Mouse (Mus musculus) thymus, postnatal 10 days (tissue): ENCODE data around the gene Fam83g.

Experiments used
- DNase-seq, 2 experiments: peaks; one replicate each; pipeline ENCODE4 v3.0.0; 2021; ENCODE audit warnings: low spot score in 2 of 2

Gene Fam83g

DNA sequence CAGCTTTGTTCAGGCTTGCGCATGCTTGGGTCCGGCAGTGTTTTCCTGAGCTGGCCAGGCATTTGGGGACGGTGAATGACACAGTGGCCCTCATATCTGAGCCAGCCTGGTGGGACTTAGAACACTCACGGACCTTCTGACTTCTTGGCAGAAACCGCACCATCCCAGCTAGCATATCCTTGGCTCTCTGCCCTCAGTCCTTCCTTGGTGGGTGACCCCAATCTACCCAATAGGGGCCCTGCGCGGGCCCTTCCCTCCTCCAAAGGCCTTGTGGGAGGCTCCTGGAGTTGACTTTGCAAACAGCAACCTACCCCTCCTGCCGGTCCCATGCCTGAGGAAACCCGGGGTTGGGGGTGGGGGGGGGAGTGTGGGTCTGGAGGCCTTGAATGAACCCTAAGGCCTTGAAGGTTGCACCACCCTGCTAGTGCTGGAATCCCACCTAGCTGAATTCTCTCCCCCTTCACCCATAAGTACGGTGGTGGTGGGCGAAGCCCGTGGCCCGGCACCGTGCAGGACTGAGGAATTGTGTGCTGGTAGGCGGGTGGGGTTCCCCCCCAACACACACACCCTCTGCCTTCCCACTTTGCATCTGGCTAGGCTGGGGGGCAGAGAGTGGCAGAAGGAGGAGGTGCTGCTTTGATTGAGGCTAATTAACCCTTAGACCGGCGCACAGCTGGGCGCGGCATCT, 9.6 kb upstream of the Fam83g start:
- DNase-seq, result no peak

DNA sequence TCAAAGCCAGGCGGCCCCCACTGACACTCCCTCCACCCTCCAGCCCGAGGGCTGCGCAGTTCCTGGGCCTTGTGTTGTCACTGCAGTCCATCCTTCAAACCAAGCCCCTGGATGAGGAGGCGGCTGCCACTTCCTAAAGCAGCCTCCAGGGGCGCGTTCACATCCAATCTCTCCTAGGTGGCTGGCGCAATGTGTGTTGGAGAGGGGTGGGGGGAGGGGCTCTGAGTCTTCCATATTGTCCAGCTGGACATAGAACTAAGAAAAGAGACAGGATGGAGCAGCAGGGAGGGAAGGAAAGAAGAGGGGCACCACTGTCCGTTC, 9.1 kb upstream of the Fam83g start:
- DNase-seq, result no peak

- no peak for DNase-seq
Measured at GRCm38 (mm10) chr11:61675332-61675731, 8.6 kb upstream of the Fam83g start.

DNA sequence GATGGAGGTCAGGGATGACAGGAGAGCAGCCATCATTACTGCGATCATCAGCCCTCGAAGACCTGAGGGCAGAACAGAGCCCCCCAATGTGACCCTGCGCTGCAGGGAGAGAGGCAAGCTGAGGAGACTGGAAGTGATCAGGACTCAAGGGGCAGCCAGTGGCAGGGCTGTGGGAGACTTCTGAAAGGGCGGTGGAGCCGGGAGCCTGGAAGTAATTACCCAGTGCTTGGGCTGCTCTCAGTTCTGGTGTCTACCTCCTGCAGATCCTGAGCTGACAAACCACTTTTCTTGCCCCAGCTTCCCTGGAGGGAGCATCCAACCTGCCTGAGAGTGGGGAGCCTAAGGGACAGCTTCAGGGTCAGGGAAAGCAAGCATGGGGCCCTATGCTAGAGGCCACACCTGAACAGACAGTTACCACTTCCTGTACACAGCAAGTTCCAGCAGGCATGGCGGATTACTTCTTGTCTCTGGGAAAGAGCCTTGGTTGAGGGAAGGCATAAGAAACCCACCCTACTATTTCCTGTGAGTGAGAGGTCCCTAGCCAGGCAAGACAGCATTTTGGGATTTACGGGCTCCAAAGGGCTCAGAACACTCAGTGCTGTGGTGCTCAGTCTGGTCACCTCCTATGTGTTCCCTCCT, 7.6 kb upstream of the Fam83g start:
- no peak for DNase-seq

DNA sequence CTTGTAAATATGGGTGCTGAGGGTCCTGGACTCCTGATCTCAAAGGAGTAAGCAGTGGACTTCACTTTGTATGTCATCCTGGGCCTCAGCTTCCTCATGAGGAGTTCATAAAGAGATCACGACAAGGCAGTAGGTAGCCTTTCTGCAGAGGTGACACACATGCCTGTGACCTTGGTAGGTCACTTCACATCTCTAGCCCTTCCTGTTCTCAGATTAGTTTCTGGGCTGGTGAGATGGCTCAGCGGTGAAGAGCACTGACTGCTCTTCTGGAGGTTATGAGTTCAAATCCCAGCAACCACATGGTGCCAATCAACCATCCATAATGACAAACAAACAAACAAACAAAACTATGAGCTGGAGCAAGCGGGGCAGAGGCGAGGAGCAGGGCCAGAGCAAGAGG, 6.2 kb upstream of the Fam83g start:
- no peak for DNase-seq

DNA sequence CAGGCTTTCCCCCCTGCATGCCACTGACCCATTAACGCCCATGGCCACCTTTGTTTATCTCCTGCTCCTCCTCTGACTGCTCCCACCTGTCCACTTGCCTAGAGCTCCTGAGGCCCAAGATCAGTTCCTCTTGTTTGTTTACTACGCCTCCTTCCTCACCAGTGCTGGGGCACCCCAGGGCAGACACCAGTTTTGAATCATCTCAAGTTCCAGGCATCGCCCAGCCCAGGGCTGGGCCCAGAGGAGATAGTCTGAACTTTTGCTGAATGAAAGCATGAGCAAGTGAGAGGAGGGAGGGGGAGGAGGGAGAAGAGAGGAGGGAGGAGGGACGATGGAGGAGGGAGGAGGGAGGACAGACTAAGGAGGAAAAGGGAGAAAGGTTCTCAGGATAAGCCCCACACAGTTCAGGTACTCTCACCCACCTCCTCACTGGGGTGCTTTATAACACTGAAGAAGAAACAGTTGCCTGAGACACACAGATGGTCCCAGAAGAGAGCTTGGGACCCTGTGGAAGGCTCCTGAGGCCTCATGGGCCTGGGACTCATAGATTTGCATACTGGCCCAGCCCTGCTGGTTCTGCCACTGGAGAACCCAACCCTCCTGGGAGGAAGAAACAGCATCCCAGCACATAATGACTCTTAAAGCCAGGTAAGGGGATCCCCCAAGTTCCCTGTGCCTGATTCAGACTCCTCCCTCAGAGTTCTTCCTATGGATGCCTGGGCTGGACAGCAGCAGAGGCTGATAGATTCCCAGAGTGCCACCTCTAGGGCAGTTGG, 4.6 kb upstream of the Fam83g start:
- no peak for DNase-seq

GRCm38 (mm10) chr11:61685119-61685725, 1.3 kb downstream of the Fam83g start:
- no peak for DNase-seq

DNA sequence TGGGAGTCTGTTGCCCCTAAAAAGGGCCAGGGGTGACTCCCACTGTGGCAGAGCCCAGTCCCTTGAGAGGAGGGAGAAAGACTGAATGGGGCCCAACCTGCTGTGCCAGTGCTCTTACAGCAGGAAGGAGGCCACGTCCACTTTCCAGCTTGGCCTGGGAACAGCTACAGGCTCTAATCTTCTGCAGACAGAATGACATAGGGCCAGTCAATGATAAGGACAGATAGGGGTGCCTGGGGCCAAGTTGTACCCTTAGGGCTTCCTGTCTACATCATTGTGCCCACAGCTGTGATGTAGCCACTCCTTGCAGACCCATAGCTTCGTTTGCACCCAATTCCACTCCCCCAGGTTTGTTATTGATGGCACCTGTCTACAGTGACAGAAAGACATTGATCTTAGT, 2.2 kb downstream of the Fam83g start:
- no peak for DNase-seq

- DNase-seq, result no peak
Measured at GRCm38 (mm10) chr11:61686906-61687453, 3.1 kb downstream of the Fam83g start.

- DNase-seq, result no peak
Measured at GRCm38 (mm10) chr11:61687595-61687994, 3.7 kb downstream of the Fam83g start.

- no peak for DNase-seq
Measured at GRCm38 (mm10) chr11:61692996-61693395, 9.1 kb downstream of the Fam83g start.

- DNase-seq, result no peak
Measured at GRCm38 (mm10) chr11:61698852-61699251, 15.0 kb downstream of the Fam83g start.

GRCm38 (mm10) chr11:61699460-61699859, 15.6 kb downstream of the Fam83g start:
- no peak for DNase-seq

GRCm38 (mm10) chr11:61699933-61700332, 16.0 kb downstream of the Fam83g start:
- no peak for DNase-seq

- no peak for DNase-seq
Measured at GRCm38 (mm10) chr11:61701696-61702095, 17.8 kb downstream of the Fam83g start.

- DNase-seq, result no peak
Measured at GRCm38 (mm10) chr11:61702494-61702893, 18.6 kb downstream of the Fam83g start.

DNA sequence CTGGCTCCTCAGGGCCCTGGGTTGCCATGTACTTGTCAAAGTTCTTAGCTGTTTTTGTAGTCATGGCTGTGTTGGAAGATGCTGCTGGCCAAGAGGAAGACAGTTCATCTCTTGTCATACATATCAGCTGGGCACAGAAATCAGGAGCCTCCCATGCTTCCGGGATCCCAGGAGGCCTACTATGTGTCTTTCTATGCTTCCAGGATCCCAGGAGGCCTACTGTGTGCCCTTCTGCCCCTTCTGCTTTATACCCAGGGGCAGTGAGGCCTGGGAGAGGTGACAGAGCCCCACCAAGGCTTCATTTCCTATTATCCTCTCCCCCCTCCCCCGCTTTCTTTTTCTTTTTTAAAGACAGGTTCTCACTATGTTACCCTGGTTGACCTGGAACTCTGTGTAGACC, 21.7 kb downstream of the Fam83g start:
- DNase-seq, result no peak

DNA sequence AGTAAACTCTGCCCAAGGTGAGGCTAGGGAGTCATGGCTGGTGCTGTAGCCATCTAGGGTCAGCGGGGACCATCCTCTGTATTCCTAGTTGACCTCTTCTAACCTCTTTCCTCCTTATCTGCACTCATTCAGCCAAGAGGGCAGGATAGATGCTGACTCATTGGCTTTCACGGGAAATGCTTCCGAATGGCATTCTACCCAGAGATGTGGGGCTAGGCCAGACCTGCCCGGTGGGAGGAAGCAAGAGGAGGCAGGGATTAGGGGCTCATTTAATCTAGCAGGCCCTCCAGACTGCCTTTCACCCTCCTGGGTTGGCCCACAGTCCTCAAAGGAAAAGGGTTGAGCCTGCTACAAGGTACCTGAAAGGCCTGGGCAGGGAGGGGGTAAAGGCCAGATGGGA, 22.3 kb downstream of the Fam83g start:
- no peak for DNase-seq

GRCm38 (mm10) chr11:61708928-61709327, 25.0 kb downstream of the Fam83g start:
- DNase-seq, result no peak

- DNase-seq, result no peak
Measured at GRCm38 (mm10) chr11:61713157-61713855, 29.4 kb downstream of the Fam83g start.

DNA sequence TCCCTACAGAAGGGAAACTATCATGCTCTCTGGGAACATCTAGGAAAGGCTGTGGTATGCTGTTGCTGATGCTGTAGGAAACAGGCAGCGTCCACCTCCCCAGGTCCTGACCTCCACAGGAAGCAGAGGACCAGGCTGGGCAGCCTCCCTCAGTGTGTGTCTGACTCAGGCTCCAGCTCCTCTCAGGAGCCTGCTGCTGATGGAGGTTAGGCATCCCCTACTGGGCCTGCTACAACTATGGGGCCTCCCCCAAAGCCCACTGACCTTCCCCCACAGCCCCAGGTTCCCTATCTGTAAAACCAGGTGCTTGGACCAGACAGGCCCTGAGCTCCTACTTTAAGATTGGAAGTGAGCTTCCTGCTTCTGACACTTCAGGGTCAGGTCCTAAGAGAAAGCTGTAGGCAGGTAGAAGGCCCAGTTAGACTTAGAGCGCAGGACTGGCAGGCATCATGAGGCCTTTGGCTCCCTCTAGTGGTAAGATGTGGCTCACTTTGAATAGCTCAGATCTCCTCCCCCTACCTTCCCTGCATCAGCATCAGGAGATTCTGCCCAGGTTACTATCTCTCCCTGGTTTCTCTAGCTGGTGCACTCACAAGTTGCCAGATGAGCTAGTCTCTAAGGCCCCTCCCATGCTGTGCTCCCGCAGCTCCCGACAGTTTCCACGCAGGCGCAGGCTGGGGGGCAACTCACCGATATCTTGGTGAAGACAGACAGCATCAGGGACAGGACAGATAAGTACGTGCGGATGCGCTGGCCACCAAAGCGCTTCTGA, 30.6 kb downstream of the Fam83g start:
- DNase-seq, result peak; percentile 34 to 84
